ENCODE assay signal across 7 mouse cellular contexts in genomic region chr3:55461685-55462655, GRCm38 (mm10). TPM values are rescaled to one million over a fixed set of nuclear protein-coding genes. Genes with fewer than 3 reads are reported as not detected.
DNase-seq lines count a peak whose midpoint lies in the region; ATAC-seq and TF ChIP-seq lines count a peak whose summit lies in the region.

No protein-coding gene starts in this region.

- H3K9ac ChIP-seq in forebrain, postnatal 0 days, result peak overlapping the region; percentile 46
- peak overlapping the region; percentile 63 for H3K9ac ChIP-seq in midbrain, embryonic 16.5 days (ENCODE audit: low read depth, low read length)

- H3K4me3 ChIP-seq in cerebellum, adult 2 months (replicated peaks; ENCODE audit: insufficient read depth, low read depth, low read length), result peak overlapping the region; percentile 98
- peak overlapping the region; percentile 30 for H3K4me3 ChIP-seq in forebrain, postnatal 0 days (ENCODE audit: low read depth, low read length)
- peak overlapping the region; percentile 32 for H3K4me3 ChIP-seq in midbrain, embryonic 16.5 days (ENCODE audit: low read depth, low read length)

- WGBS in cerebellum, adult 2 months, result under 1% methylated on average over 17 of the region's 17 CpGs
- WGBS in forebrain, postnatal 0 days, result under 1% methylated on average over 17 of the region's 17 CpGs
- WGBS in midbrain, embryonic 16.5 days, result under 1% methylated on average over 17 of the region's 17 CpGs

- peak; percentile 5 for DNase-seq in urinary bladder, postnatal 25 days (ENCODE audit: low spot score)
- no peak for DNase-seq in urinary bladder, adult 18-20 months (ENCODE audit: low spot score in 2 of 2)
- peak; percentile 88 to 91 for DNase-seq in cerebellum, adult 2 months
- peak; percentile 87 for DNase-seq in forebrain, postnatal 0 days
- DNase-seq in layer of hippocampus, adult 8-10 months (ENCODE audit: low spot score in 2 of 2), result peak; percentile 91 to 95
- peak; percentile 6 for DNase-seq in thymus, postnatal 25 days

- TF ChIP-seq CTCF in cerebellum, adult 2 months (IDR thresholded peaks at IDR 0.05; ENCODE audit: borderline replicate concordance, insufficient read depth, low read depth, low read length), result no peak
- no peak for TF ChIP-seq CTCF in forebrain, postnatal 0 days (IDR thresholded peaks at IDR 0.05; ENCODE audit: low read depth)

- no peaks in the 10 kb centered on the region for H3K9me3 ChIP-seq in forebrain, postnatal 0 days (ENCODE audit: low read length)
- no peaks in the 10 kb centered on the region for H3K9me3 ChIP-seq in midbrain, embryonic 16.5 days (replicated peaks; ENCODE audit: control insufficient read depth, low read length, poor library complexity, severe bottlenecking)

- peak; percentile 79; the same call in 1 of the 2 replicates for TF ChIP-seq POLR2A in cerebellum, adult 2 months (IDR thresholded peaks at IDR 0.05; ENCODE audit: borderline replicate concordance, insufficient read depth, low read length)

- peaks cover 5% of the 10 kb centered on the region; the same call in 1 of the 2 replicates for H3K4me1 ChIP-seq in cerebellum, adult 2 months (ENCODE audit: control insufficient read depth, insufficient read depth, low read length)
- H3K4me1 ChIP-seq in forebrain, postnatal 0 days (ENCODE audit: insufficient read depth), result peaks cover 16% of the 10 kb centered on the region; the same call in 1 of the 2 replicates
- peaks cover 34% of the 10 kb centered on the region for H3K4me1 ChIP-seq in midbrain, embryonic 16.5 days (ENCODE audit: control insufficient read depth, insufficient read depth, low read length)

- peak overlapping the region; percentile 52 for H3K4me2 ChIP-seq in forebrain, postnatal 0 days (ENCODE audit: low read depth)
- H3K4me2 ChIP-seq in midbrain, embryonic 16.5 days (ENCODE audit: low read length), result peak overlapping the region; percentile 64

- ATAC-seq in forebrain, postnatal 0 days, result peak; percentile 98
- ATAC-seq in midbrain, embryonic 16.5 days, result peak; percentile 94

- H3K36me3 ChIP-seq in forebrain, postnatal 0 days (ENCODE audit: insufficient read depth), result no peaks in the 10 kb centered on the region; the same call in 1 of the 2 replicates
- H3K36me3 ChIP-seq in midbrain, embryonic 16.5 days (ENCODE audit: control insufficient read depth, insufficient read depth, low read length), result peaks cover 9% of the 10 kb centered on the region; the same call in 1 of the 2 replicates

- H3K27ac ChIP-seq in cerebellum, adult 2 months (ENCODE audit: insufficient read depth, low read length), result peak overlapping the region; percentile 98
- H3K27ac ChIP-seq in forebrain, postnatal 0 days (ENCODE audit: low read depth, low read length), result peak overlapping the region; percentile 89
- peak overlapping the region; percentile 91 for H3K27ac ChIP-seq in midbrain, embryonic 16.5 days (ENCODE audit: low read length)

- H3K27me3 ChIP-seq in cerebellum, adult 2 months (ENCODE audit: control insufficient read depth, insufficient read depth, low read length), result no peaks in the 10 kb centered on the region
- no peaks in the 10 kb centered on the region for H3K27me3 ChIP-seq in forebrain, postnatal 0 days (ENCODE audit: insufficient read depth, low read length)
- H3K27me3 ChIP-seq in midbrain, embryonic 16.5 days (ENCODE audit: control insufficient read depth, insufficient read depth, low read depth, low read length), result no peaks in the 10 kb centered on the region

RNA-seq across cellular contexts. Expression of gene Gm21954, which starts 10.0 kb away (rescaled TPM):
- not detected in 2 replicates for polyA plus RNA-seq in cerebellum, adult 2 months (2012; rRNA removed)
- not detected in 2 replicates for total RNA-seq in forebrain, postnatal 0 days (2014; rRNA removed)
- not detected in 2 replicates for polyA plus RNA-seq in forebrain, postnatal 0 days (2015; fragmentation: Nextera tagmentation; extraction: Ambion mirVana)
- not detected for total RNA-seq in layer of hippocampus, adult 8-10 months (2022)
- not detected in 2 replicates for polyA plus RNA-seq in midbrain, embryonic 16.5 days (2015; fragmentation: Nextera tagmentation; extraction: Ambion mirVana)

Comparison
In these comparisons a context has a peak if more than half of its experiments do, and no peak if none do; other contexts are left out.
1. DNase-seq: peak in urinary bladder, postnatal 25 days (single experiment), cerebellum, adult 2 months (2 of 2), forebrain, postnatal 0 days (single experiment), layer of hippocampus, adult 8-10 months (2 of 2) and thymus, postnatal 25 days (single experiment); none in urinary bladder, adult 18-20 months (0 of 2).
2. H3K4me3 ChIP-seq: peak in every context shown above with its lines; median percentile 98 in cerebellum, adult 2 months; 32 in midbrain, embryonic 16.5 days; 30 in forebrain, postnatal 0 days.
3. Peak in every context shown above with its lines, with median percentiles within 50 percentile points of each other: H3K27ac ChIP-seq.